Mouse (Mus musculus): ENCODE measurements around the gene Tmigd3.

- no peak for TF ChIP-seq CTCF (IDR thresholded peaks at IDR 0.05; ENCODE audit: low read depth)
- TF ChIP-seq EP300 (IDR thresholded peaks at IDR 0.05; ENCODE audit: low read depth), result no peak
Observed at GRCm38 (mm10) chr3:105839836-105840235, 30.9 kb upstream of the Tmigd3 start.

Data from liver, embryonic 14.5 days (tissue).